Mouse (Mus musculus): ENCODE measurements around the gene Chst5.

DNA sequence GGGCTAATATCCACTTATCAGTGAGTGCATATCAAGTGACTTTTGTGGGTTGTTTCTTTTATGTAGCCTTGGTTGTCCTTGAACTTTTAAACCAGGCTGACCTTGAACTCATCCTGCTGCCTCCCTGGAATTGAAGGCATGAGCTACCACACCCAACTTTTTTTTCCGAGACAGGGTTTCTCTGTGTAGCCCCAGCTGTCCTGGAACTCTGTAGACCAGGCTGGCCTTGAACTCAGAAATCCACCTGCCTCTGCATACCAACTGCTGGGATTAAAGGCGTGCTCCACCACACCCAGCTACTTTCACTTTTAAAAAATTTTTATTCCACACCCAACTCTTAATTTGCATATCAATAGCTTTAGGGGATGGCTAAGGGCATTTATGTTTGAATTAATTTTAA lies 33.3 kb upstream of the Chst5 start:
- TF ChIP-seq CTCF (IDR thresholded peaks at IDR 0.05; ENCODE audit: extremely low read depth, insufficient read depth, low read length) (no peak), POLR2A (IDR thresholded peaks at IDR 0.05; ENCODE audit: extremely low read depth, insufficient read depth, low read length) (no peak)
